In genomic region chr15:28203111-28204075, GRCm38 (mm10) we compare ENCODE assay signal across 20 mouse cellular contexts. TPM values are rescaled to one million over a fixed set of nuclear protein-coding genes. Genes with fewer than 3 reads are reported as not detected.
DNase-seq lines count a peak whose midpoint lies in the region; ATAC-seq and TF ChIP-seq lines count a peak whose summit lies in the region.
"Had no signal": no experiment of that assay in that cellular context is flagged by ENCODE, and none has a peak within 500 bp of the region (broad histone marks: within the 10 kb centered on the region; RNA-seq: fewer than 3 reads in every experiment).

Dnah5 (plus strand) TSS chr15:28203752.

- H3K36me3 ChIP-seq in kidney, embryonic 14.5 days (ENCODE audit: control insufficient read depth, insufficient read depth, low read length), result no peaks in the 10 kb centered on the region
- no peaks in the 10 kb centered on the region for H3K36me3 ChIP-seq in hindbrain, embryonic 12.5 days
- no peaks in the 10 kb centered on the region for H3K36me3 ChIP-seq in midbrain, postnatal 0 days (ENCODE audit: insufficient read depth, low read length)
- H3K36me3 ChIP-seq: embryonic facial prominence, embryonic 12.5 days; liver, embryonic 12.5 days; lung, embryonic 15.5 days had no signal

- H3K27ac ChIP-seq in kidney, embryonic 14.5 days (ENCODE audit: low read depth, low read length), result no peak within 1 kb of the TSS
- no peak within 1 kb of the TSS for H3K27ac ChIP-seq in hindbrain, embryonic 12.5 days
- no peak within 1 kb of the TSS for H3K27ac ChIP-seq in midbrain, postnatal 0 days (ENCODE audit: low read depth, low read length)
- H3K27ac ChIP-seq: embryonic facial prominence, embryonic 12.5 days; heart, adult 2 months; liver, embryonic 12.5 days; lung, embryonic 15.5 days had no signal

- H3K9ac ChIP-seq in kidney, embryonic 14.5 days (ENCODE audit: low read depth, low read length), result no peak within 1 kb of the TSS
- H3K9ac ChIP-seq in hindbrain, embryonic 12.5 days, result no peak within 1 kb of the TSS
- no peak within 1 kb of the TSS for H3K9ac ChIP-seq in midbrain, postnatal 0 days (replicated peaks; ENCODE audit: low read length, poor library complexity, severe bottlenecking)
- H3K9ac ChIP-seq: embryonic facial prominence, embryonic 12.5 days; liver, embryonic 12.5 days; lung, embryonic 15.5 days had no signal

- no peaks in the 10 kb centered on the region for H3K27me3 ChIP-seq in kidney, embryonic 14.5 days (ENCODE audit: control insufficient read depth, insufficient read depth, low read length)
- peaks cover 30% of the 10 kb centered on the region for H3K27me3 ChIP-seq in hindbrain, embryonic 12.5 days
- no peaks in the 10 kb centered on the region for H3K27me3 ChIP-seq in midbrain, postnatal 0 days (ENCODE audit: insufficient read depth, low read length)
- H3K27me3 ChIP-seq: CH12.LX; embryonic facial prominence, embryonic 12.5 days; liver, embryonic 12.5 days; lung, embryonic 15.5 days had no signal

- H3K4me3 ChIP-seq in kidney, embryonic 14.5 days (ENCODE audit: low read length), result no peak within 1 kb of the TSS
- H3K4me3 ChIP-seq in hindbrain, embryonic 12.5 days, result no peak within 1 kb of the TSS
- no peak within 1 kb of the TSS for H3K4me3 ChIP-seq in midbrain, postnatal 0 days (ENCODE audit: low read depth, low read length)
- H3K4me3 ChIP-seq: embryonic facial prominence, embryonic 12.5 days; heart, adult 2 months; liver, embryonic 12.5 days; lung, embryonic 15.5 days had no signal

- WGBS in kidney, embryonic 14.5 days, result 34% methylated on average over 20 of the region's 20 CpGs
- WGBS in hindbrain, embryonic 12.5 days, result 56% methylated on average over 20 of the region's 20 CpGs
- 52% methylated on average over 20 of the region's 20 CpGs for WGBS in midbrain, postnatal 0 days

- no peaks in the 10 kb centered on the region for H3K4me1 ChIP-seq in kidney, embryonic 14.5 days (ENCODE audit: control insufficient read depth, insufficient read depth, low read length)
- no peaks in the 10 kb centered on the region for H3K4me1 ChIP-seq in hindbrain, embryonic 12.5 days
- H3K4me1 ChIP-seq in midbrain, postnatal 0 days (ENCODE audit: insufficient read depth, low read length), result no peaks in the 10 kb centered on the region
- H3K4me1 ChIP-seq: embryonic facial prominence, embryonic 12.5 days; liver, embryonic 12.5 days; lung, embryonic 15.5 days had no signal

- H3K4me2 ChIP-seq in kidney, embryonic 14.5 days (replicated peaks; ENCODE audit: low read depth, low read length), result no peak within 1 kb of the TSS
- H3K4me2 ChIP-seq in hindbrain, embryonic 12.5 days (replicated peaks), result no peak within 1 kb of the TSS
- no peak within 1 kb of the TSS for H3K4me2 ChIP-seq in midbrain, postnatal 0 days (ENCODE audit: low read depth, low read length, poor library complexity, severe bottlenecking)
- H3K4me2 ChIP-seq: embryonic facial prominence, embryonic 12.5 days; liver, embryonic 12.5 days; lung, embryonic 15.5 days had no signal

- no peak for TF ChIP-seq CTCF in midbrain, postnatal 0 days (IDR thresholded peaks at IDR 0.05)

- H3K9me3 ChIP-seq in kidney, embryonic 14.5 days (ENCODE audit: control insufficient read depth, low read length), result no peaks in the 10 kb centered on the region
- no peaks in the 10 kb centered on the region for H3K9me3 ChIP-seq in hindbrain, embryonic 12.5 days (replicated peaks)
- H3K9me3 ChIP-seq in midbrain, postnatal 0 days (ENCODE audit: low read length), result no peaks in the 10 kb centered on the region
- H3K9me3 ChIP-seq: embryonic facial prominence, embryonic 12.5 days; liver, embryonic 12.5 days; lung, embryonic 15.5 days had no signal

- DNase-seq in embryo, embryonic 10.5 days (ENCODE audit: low spot score), result peak; percentile 15
- DNase-seq in embryo, embryonic 9.5 days (ENCODE audit: extremely low spot score), result no peak
- no peak for DNase-seq in kidney, adult 18-20 months
- peak; percentile 28 for DNase-seq in midbrain, postnatal 0 days (ENCODE audit: low spot score)
- DNase-seq in cerebellum, adult 8-10 months, result no peak
- DNase-seq: adrenal gland, postnatal 25 days; cerebellum, postnatal 10 days; heart, adult 2 months; kidney, postnatal 14 days; layer of hippocampus, adult 9-11 months; retina, postnatal 1 day had no signal

- ATAC-seq in kidney, embryonic 14.5 days (ENCODE audit: low FRiP score, low TSS enrichment), result 0 out of 2 replicates have a peak, but pooled peaks have one; percentile 21
- ATAC-seq in hindbrain, embryonic 12.5 days (ENCODE audit: low FRiP score), result peak; percentile 82
- no peak for ATAC-seq in midbrain, postnatal 0 days (ENCODE audit: low FRiP score)
- ATAC-seq in monocyte, adult 5-6 weeks (replicated peaks; ENCODE audit: insufficient number of reproducible peaks, low FRiP score, low TSS enrichment, poor library complexity, severe bottlenecking), result no peak
- ATAC-seq: liver, embryonic 12.5 days had no signal

RNA-seq across cellular contexts. Expression of gene Dnah5, which starts in this region (rescaled TPM):
- 0.10 and 0.18 TPM in 2 replicates for polyA plus RNA-seq in kidney, embryonic 14.5 days (2014; fragmentation: Nextera tagmentation; extraction: Ambion mirVana)
- polyA plus RNA-seq in hindbrain, embryonic 12.5 days (2016; fragmentation: Nextera tagmentation; extraction: Ambion mirVana), result 0.13 and 0.17 TPM in 2 replicates
- total RNA-seq in midbrain, postnatal 0 days (2014; rRNA removed), result 1.4 and 1.7 TPM in 2 replicates
- 0.12 and 0.19 TPM in 2 replicates for polyA plus RNA-seq in midbrain, postnatal 0 days (2015; fragmentation: Nextera tagmentation; extraction: Ambion mirVana)
- total RNA-seq in monocyte, adult 5-6 weeks (2017), result 0.10 TPM in 1 of 3 replicates, not detected in the others
- total RNA-seq: gastrocnemius, adult 8-10 months; megakaryocyte progenitor cell, adult 5-6 weeks had no signal

Comparison
In these comparisons a context has a peak if more than half of its experiments do, and no peak if none do; other contexts are left out.
1. DNase-seq: peak in embryo, embryonic 10.5 days (single experiment) and midbrain, postnatal 0 days (single experiment); none in embryo, embryonic 9.5 days (single experiment), kidney, adult 18-20 months (single experiment) and cerebellum, adult 8-10 months (single experiment).
2. Peak in ATAC-seq in kidney, embryonic 14.5 days; RNA of the gene not detected or under 1 TPM.
3. Peak in ATAC-seq in hindbrain, embryonic 12.5 days; RNA of the gene not detected or under 1 TPM.